Mouse (Mus musculus) testis, adult 2 months (tissue): ENCODE measurements around the gene Pkdcc.

ENCODE experiments used
- CTCF ChIP-seq: fragments of 200-500 bp; IDR thresholded peaks from 2 replicates; pipeline ENCODE4 v1.5.1; 2012; ENCODE audit warnings: low read depth, mild to moderate bottlenecking, inconsistent platforms, low read length, moderate library complexity; ENCODE audit not compliant: control insufficient read depth, insufficient read depth, insufficient replicate concordance
- POLR2A ChIP-seq: fragments of 200-500 bp; IDR thresholded peaks from 2 replicates; pipeline ENCODE4 v1.6.1; 2012; ENCODE audit warnings: low read depth, mild to moderate bottlenecking, inconsistent platforms, low read length, moderate library complexity; ENCODE audit not compliant: control insufficient read depth

- TF ChIP-seq CTCF, result no peak
- no peak for TF ChIP-seq POLR2A
Measured at GRCm38 (mm10) chr17:83176146-83176545, 38.9 kb upstream of the Pkdcc start.
